Mouse (Mus musculus) MEL-GATA-1-ER (cell line): ENCODE measurements around the gene Adamtsl3.

Source experiments
- DNase-seq: peaks from one replicate; pipeline ENCODE4 v3.0.0-alpha.2; 2012; ENCODE audit warnings: low read depth; ENCODE audit errors: extremely low read depth

Gene Adamtsl3

DNA sequence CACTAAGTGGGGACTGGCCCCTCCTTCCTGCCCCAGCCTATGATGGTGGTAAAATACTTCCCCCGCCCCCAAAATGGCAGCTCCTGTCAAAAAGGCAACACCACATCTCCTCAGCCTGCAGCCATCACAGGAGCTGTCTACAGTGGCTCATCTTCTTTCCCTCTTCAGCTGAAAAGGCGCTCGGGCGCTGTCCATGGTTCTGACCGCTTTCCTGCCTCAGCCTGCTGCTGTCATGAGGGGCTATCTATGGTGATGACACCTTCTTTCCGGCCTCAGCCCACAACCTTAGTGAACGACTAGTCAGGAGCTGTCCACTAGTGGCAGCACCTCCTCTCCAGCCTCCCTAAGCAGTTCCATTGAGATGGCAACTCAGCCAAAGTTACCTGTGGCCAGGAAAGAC is 289.8 kb downstream of the Adamtsl3 start:
- DNase-seq: peak; percentile 4

DNA sequence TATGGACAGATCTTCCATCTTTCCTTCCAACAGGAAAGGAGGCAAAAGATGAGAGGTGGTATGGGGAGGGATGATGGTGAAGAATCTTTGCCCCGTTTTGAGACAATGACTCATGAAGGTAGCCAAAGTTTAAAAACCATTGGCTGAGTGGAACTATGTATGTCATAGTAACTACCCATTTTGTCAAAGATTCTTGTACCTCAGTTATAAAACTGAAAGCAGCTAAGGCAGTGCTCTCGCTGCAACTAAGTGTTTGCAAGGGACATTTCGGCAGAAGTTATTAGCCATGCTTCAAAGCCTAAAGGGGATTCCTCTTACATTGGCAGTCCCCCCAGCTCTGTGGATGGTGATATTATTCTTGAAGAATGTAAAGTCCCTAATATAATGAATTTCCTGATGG is 311.7 kb downstream of the Adamtsl3 start:
- no peak for DNase-seq

GRCm38 (mm10) chr7:82647909-82648308 is 312.4 kb downstream of the Adamtsl3 start:
- no peak for DNase-seq

DNA sequence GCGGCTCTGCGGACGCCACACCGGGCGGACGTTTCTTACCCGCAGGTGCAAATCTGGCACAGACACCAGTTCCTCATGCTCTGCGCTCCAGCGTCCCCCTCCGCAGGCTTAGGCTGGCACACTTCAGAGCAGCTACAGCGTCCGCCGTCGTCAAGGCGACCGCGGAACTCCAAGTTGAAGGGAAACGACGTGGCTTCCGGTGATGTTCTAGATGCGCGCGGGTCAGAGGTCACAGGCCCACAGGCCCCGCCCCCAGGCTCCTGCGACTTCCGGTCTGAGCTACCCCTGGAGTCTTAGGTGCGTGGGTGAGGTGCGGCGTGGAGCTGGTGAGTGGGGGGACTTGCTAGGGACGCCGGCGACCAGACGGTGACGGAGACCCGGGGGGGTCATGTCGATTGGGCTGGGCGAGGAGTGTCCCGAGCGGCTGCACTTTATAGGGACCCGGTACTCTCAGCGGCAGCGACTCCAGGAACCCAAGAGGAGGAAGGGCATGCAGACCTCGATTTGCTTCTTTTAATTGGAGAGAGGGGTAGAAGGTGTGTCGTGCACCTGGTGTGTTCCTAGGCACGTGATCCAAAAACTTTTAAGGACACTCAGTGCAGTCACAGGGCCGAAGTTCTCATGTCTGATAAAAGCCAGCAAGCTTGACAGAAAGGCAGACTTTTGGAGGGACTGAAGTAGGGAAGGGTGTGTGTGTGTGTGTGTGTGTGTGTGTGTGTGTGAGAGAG is 313.0 kb downstream of the Adamtsl3 start, which contains the start of the genes Saxo2 and Efl1:
Saxo2 (minus strand) TSS at position 176 of the 728 bp plus-strand sequence.
Efl1 (plus strand) TSS at position 262 of the 728 bp plus-strand sequence.
- DNase-seq: peak; percentile 79

DNA sequence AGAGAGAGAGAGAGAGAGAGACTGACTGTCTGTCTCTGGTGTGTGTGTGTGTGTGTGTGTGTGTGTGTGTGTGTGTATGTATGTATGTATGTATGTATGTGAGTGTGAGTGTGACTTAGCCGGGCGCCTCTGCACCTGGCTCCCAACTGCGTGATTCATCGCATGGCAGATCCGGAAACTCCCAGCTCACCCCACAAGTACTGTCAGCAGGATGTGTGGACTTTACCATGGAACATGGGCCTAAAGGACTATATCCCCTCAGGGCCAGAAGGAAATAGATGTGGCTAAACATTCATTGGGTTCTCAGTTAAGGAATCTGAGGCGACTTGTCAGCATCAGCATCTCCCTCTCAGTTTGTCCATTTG is 313.6 kb downstream of the Adamtsl3 start:
- DNase-seq: peak; percentile 8
